Mouse (Mus musculus) megakaryocyte, embryonic 14.5 days (primary cell): ENCODE results near the gene Ppif. TPM values are rescaled to one million over a fixed set of nuclear protein-coding genes. Genes with fewer than 3 reads are reported as not detected.

ENCODE experiments used
- H3K27me3 ChIP-seq: replicated peaks from 2 replicates; pipeline ENCODE3; 2012; ENCODE audit warnings: inconsistent platforms
- H3K36me3 ChIP-seq: replicated peaks from 2 replicates; pipeline ENCODE3; 2012; ENCODE audit warnings: low read length, inconsistent platforms, mixed read lengths
- H3K4me1 ChIP-seq: 2 replicates; pipeline ENCODE4 v1.6.1; 2012; ENCODE audit warnings: inconsistent platforms
- H3K4me3 ChIP-seq: replicated peaks from 2 replicates; pipeline ENCODE3; 2012; ENCODE audit warnings: moderate library complexity, mild to moderate bottlenecking, inconsistent platforms
- H3K9me3 ChIP-seq: 2 replicates; pipeline ENCODE4 v1.6.1; 2012; ENCODE audit warnings: inconsistent platforms
- FLI1 ChIP-seq: IDR thresholded peaks from 2 replicates; pipeline ENCODE4 v1.6.1; 2012; ENCODE audit warnings: low read length, inconsistent platforms, mixed read lengths
- GATA1 ChIP-seq: IDR thresholded peaks from 3 replicates; pipeline ENCODE4 v1.6.1; 2012; ENCODE audit warnings: mixed read lengths, low read length, inconsistent platforms, borderline replicate concordance
- polyA plus RNA-seq: library from polyadenylated mRNA; stranded (reverse); fragments of >175 nt; gene quantifications from 2 replicates; pipeline ENCODE4 v1.2.3, GENCODE M21; 2012; ENCODE audit warnings: low replicate concordance; ENCODE audit not compliant: insufficient read depth

The Ppif gene
- polyA plus RNA-seq, 1 experiment: 237 TPM

GRCm38 (mm10) chr14:25716528-25716927, 22.6 kb downstream of the Ppif start:
- H3K27me3 ChIP-seq: peaks cover 66% of the 10 kb centered on the region
- no peaks in the 10 kb centered on the region for H3K36me3 ChIP-seq
- peaks cover 64% of the 10 kb centered on the region for H3K4me1 ChIP-seq
- no peak for TF ChIP-seq GATA1
- no peak for TF ChIP-seq FLI1
- H3K4me3 ChIP-seq: no peak overlapping the region
- H3K9me3 ChIP-seq: peaks cover 4% of the 10 kb centered on the region; the same call in 1 of the 2 replicates

DNA sequence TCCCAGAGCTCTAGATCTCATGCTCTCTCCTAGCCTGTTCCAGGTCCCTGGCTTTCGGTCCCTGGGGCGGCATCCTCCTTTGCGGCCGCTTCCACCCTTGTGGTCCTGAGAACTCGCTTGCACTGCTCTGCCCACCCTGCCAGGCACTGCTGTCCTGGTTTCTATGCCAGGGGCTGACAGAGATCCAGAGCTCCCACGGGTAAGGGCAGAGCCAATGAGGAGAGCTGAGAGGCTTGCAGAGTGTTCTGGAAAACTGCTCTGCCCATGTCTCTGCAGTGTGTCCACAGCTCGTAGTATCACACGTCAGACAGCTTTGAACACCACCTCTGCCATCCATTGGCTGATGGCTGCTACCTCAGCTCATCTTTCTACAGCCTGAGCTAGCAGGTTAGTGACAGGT, 23.8 kb downstream of the Ppif start:
- peak overlapping the region; percentile 68 for H3K4me3 ChIP-seq
- H3K27me3 ChIP-seq: peaks cover 66% of the 10 kb centered on the region
- TF ChIP-seq GATA1: no peak
- TF ChIP-seq FLI1: no peak
- H3K36me3 ChIP-seq: no peaks in the 10 kb centered on the region
- H3K9me3 ChIP-seq: peaks cover 4% of the 10 kb centered on the region; the same call in 1 of the 2 replicates
- H3K4me1 ChIP-seq: peaks cover 71% of the 10 kb centered on the region

GRCm38 (mm10) chr14:25718471-25718870, 24.5 kb downstream of the Ppif start:
- Histone ChIP-seq H3K36me3 (no peaks in the 10 kb centered on the region), H3K4me1 (peaks cover 69% of the 10 kb centered on the region), H3K9me3 (peaks cover 4% of the 10 kb centered on the region; the same call in 1 of the 2 replicates), H3K4me3 (no peak overlapping the region), H3K27me3 (peaks cover 67% of the 10 kb centered on the region)
- TF ChIP-seq FLI1 (no peak), GATA1 (no peak)

DNA sequence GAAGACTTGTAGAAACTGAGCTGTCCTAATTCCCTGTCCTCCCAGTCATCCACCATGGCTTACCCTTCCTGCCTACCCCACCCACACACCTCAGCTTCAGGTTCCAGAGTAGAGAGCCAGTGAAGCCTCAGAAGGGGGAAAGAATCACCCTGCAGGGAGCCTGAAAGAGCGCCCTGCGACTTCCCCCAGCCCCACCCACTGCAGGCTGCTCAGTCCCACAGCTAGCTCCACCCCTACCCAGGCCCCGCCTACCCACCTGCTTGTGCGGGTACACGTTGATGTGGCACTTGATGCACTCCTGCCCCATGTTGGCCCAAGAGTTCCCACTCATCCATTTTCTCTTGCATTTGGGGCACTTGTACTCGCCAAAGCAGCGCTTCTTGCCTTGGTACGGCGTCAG, 25.4 kb downstream of the Ppif start:
- TF ChIP-seq GATA1: no peak
- TF ChIP-seq FLI1: no peak
- Histone ChIP-seq H3K9me3 (peaks cover 4% of the 10 kb centered on the region; the same call in 1 of the 2 replicates), H3K36me3 (no peaks in the 10 kb centered on the region), H3K4me1 (peaks cover 60% of the 10 kb centered on the region), H3K4me3 (no peak overlapping the region), H3K27me3 (peaks cover 68% of the 10 kb centered on the region)

GRCm38 (mm10) chr14:25720962-25721707, 27.2 kb downstream of the Ppif start:
- Histone ChIP-seq H3K27me3 (peaks cover 64% of the 10 kb centered on the region), H3K4me1 (peaks cover 67% of the 10 kb centered on the region), H3K36me3 (no peaks in the 10 kb centered on the region), H3K9me3 (peaks cover 4% of the 10 kb centered on the region; the same call in 1 of the 2 replicates), H3K4me3 (no peak overlapping the region)
- no peak for TF ChIP-seq GATA1
- TF ChIP-seq FLI1: no peak

DNA sequence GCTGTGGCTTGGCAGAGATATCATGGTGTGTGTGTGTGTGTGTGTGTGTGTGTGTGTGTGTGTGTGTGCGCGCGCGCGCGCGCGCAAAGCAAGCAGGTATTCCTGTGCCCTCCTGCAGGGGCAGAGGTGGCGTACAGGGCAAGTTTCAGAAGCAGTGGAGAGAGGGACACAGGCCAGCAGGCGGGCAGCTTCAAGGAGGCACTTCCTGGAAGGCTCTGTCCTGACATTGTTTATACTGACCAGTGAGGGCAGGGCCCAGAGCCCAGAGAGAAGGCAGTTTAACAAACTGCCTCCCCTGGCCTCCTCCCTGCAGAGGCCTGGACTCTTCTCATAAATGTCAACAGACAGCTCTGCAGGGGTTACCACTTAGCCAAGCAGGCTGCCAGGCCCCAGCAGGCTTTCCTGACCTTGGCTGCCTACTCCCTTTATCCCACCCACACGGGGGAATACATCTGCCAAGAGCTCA, 31.1 kb downstream of the Ppif start:
- H3K4me3 ChIP-seq: no peak overlapping the region

DNA sequence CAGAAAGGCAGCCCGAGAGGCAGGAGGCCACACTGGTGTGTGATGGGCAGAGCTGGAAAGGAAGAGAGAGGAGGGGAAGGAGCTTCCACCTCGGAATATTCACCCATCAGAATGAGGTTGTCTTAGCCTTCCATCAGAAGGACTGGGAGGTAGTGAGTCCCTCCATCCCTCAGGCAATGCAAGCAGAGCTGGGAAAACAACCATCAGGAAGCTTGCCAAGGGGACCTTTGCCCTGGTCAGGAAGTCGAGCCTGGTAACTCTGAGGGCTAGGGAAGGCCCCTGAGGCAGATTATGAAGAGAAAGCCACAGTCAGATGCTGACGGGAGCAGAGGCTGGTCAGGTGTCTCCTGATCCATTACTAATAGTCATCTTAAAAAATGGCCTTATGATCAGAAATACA, 31.7 kb downstream of the Ppif start:
- H3K4me1 ChIP-seq: peaks cover 43% of the 10 kb centered on the region
- no peak overlapping the region for H3K4me3 ChIP-seq
- TF ChIP-seq GATA1 (no peak), FLI1 (no peak)
- H3K36me3 ChIP-seq: no peaks in the 10 kb centered on the region
- peaks cover 46% of the 10 kb centered on the region for H3K27me3 ChIP-seq
- no peaks in the 10 kb centered on the region for H3K9me3 ChIP-seq

More for the DNA sequence above, 31.1 kb downstream of the Ppif start:
- Histone ChIP-seq H3K9me3 (no peaks in the 10 kb centered on the region), H3K36me3 (no peaks in the 10 kb centered on the region), H3K4me1 (peaks cover 43% of the 10 kb centered on the region), H3K27me3 (peaks cover 49% of the 10 kb centered on the region)
- TF ChIP-seq GATA1: no peak
- no peak for TF ChIP-seq FLI1

- no peaks in the 10 kb centered on the region for H3K36me3 ChIP-seq
- TF ChIP-seq FLI1: no peak
- no peak for TF ChIP-seq GATA1
- H3K9me3 ChIP-seq: no peaks in the 10 kb centered on the region
- H3K4me3 ChIP-seq: no peak overlapping the region
- peaks cover 35% of the 10 kb centered on the region for H3K4me1 ChIP-seq
- peaks cover 44% of the 10 kb centered on the region for H3K27me3 ChIP-seq
Observed at GRCm38 (mm10) chr14:25726226-25727148, 32.5 kb downstream of the Ppif start.

GRCm38 (mm10) chr14:25727149-25727510, 33.2 kb downstream of the Ppif start:
- TF ChIP-seq FLI1: no peak
- no peak for TF ChIP-seq GATA1
- Histone ChIP-seq H3K9me3 (no peaks in the 10 kb centered on the region), H3K27me3 (peaks cover 42% of the 10 kb centered on the region), H3K4me3 (no peak overlapping the region), H3K36me3 (no peaks in the 10 kb centered on the region), H3K4me1 (peaks cover 31% of the 10 kb centered on the region)
